Mouse (Mus musculus) MEL (cell line): ENCODE data around the gene Cul7. TPM values are rescaled to one million over a fixed set of nuclear protein-coding genes. Genes with fewer than 3 reads are reported as not detected.

Experiments
- DNase-seq: peaks from one replicate; pipeline ENCODE4 v3.0.0; 2011; ENCODE audit warnings: low read depth, low spot score
- H3K27ac ChIP-seq: 2 replicates; pipeline ENCODE4 v1.5.1; 2012; ENCODE audit warnings: low read depth, mild to moderate bottlenecking, control low read depth, low read length, moderate library complexity; ENCODE audit not compliant: control insufficient read depth
- H3K27me3 ChIP-seq, 2 experiments: fragments of 150-350 bp in 1 of 2; sonication (generic) in 1 of 2; 2 replicates each; pipeline ENCODE4 v1.6.1; 2012; ENCODE audit warnings: low read length in 2 of 2, mild to moderate bottlenecking in 2 of 2, improper control_type of control experiment in 1 of 2, moderate library complexity in 1 of 2; ENCODE audit not compliant: insufficient read depth in 2 of 2, control insufficient read depth in 1 of 2
- H3K36me3 ChIP-seq, 2 experiments: 2 replicates each; pipeline ENCODE4 v1.6.1; 2012 to 2014; ENCODE audit warnings: low read length in 2 of 2, improper control_type of control experiment in 1 of 2, inconsistent platforms in 1 of 2, mild to moderate bottlenecking in 1 of 2; ENCODE audit not compliant: insufficient read depth in 2 of 2, control insufficient read depth in 1 of 2
- H3K4me1 ChIP-seq, 2 experiments: fragments of 150-350 bp in 1 of 2; sonication (generic) in 1 of 2; 2 replicates each; pipeline ENCODE4 v1.6.1; 2012; ENCODE audit warnings: low read length in 2 of 2, improper control_type of control experiment in 1 of 2, mild to moderate bottlenecking in 1 of 2; ENCODE audit not compliant: insufficient read depth in 2 of 2, control insufficient read depth in 1 of 2
- H3K4me3 ChIP-seq, 2 experiments: fragments of 150-350 bp in 1 of 2; sonication (generic) in 1 of 2; 2 replicates each; pipeline ENCODE4 v1.5.1; 2012; ENCODE audit warnings: low read depth in 2 of 2, low read length in 2 of 2, mild to moderate bottlenecking in 2 of 2, moderate library complexity in 2 of 2, control low read depth in 1 of 2, improper control_type of control experiment in 1 of 2; ENCODE audit not compliant: control insufficient read depth in 1 of 2, insufficient read depth in 1 of 2
- H3K79me2 ChIP-seq: 2 replicates; pipeline ENCODE4 v1.6.1; 2012; ENCODE audit warnings: mild to moderate bottlenecking, low read length, moderate library complexity; ENCODE audit not compliant: control insufficient read depth, poor library complexity, insufficient read depth
- H3K9ac ChIP-seq: 2 replicates; pipeline ENCODE4 v1.6.1; 2012; ENCODE audit warnings: low read depth, mild to moderate bottlenecking, control low read depth, low read length, moderate library complexity; ENCODE audit not compliant: control insufficient read depth, poor library complexity, severe bottlenecking
- H3K9me3 ChIP-seq: fragments of 150-350 bp; sonication (generic); replicated peaks from 2 replicates; pipeline ENCODE4 v1.6.1; 2012; ENCODE audit warnings: mild to moderate bottlenecking, low read length, improper control_type of control experiment, moderate library complexity; ENCODE audit not compliant: insufficient read depth
- BHLHE40 ChIP-seq: IDR thresholded peaks from 2 replicates; pipeline ENCODE4 v1.6.1; 2012; ENCODE audit warnings: low read depth, mild to moderate bottlenecking, inconsistent platforms, low read length, improper control_type of control experiment, borderline replicate concordance
- CHD2 ChIP-seq: IDR thresholded peaks from 2 replicates; pipeline ENCODE4 v1.6.1; 2011; ENCODE audit warnings: low read length, improper control_type of control experiment
- GABPA ChIP-seq: IDR thresholded peaks from 2 replicates; pipeline ENCODE4 v1.6.1; 2012; ENCODE audit warnings: low read depth, mild to moderate bottlenecking, inconsistent platforms, low read length, improper control_type of control experiment, moderate library complexity
- KAT2A ChIP-seq: conservative IDR thresholded peaks from 2 replicates; pipeline ENCODE4 v1.6.1; 2012; ENCODE audit warnings: low read depth, low read length, improper control_type of control experiment, inconsistent platforms
- MAX ChIP-seq: IDR thresholded peaks from 2 replicates; pipeline ENCODE4 v1.6.1; 2011; ENCODE audit warnings: low read length, improper control_type of control experiment
- MXI1 ChIP-seq: IDR thresholded peaks from 2 replicates; pipeline ENCODE4 v1.6.1; 2011; ENCODE audit warnings: mild to moderate bottlenecking, low read depth, low read length, improper control_type of control experiment
- MYC ChIP-seq: IDR thresholded peaks from 2 replicates; pipeline ENCODE4 v1.6.1; 2011; ENCODE audit warnings: low read depth, mild to moderate bottlenecking, low read length, improper control_type of control experiment, moderate library complexity
- NRF1 ChIP-seq: IDR thresholded peaks from 2 replicates; pipeline ENCODE4 v1.6.1; 2014; ENCODE audit warnings: low read depth, mild to moderate bottlenecking, inconsistent platforms, low read length, improper control_type of control experiment, moderate library complexity; ENCODE audit not compliant: poor library complexity, insufficient read depth, severe bottlenecking
- POLR2A ChIP-seq, 2 experiments: IDR thresholded peaks; 2 replicates each; pipeline ENCODE4 v1.6.1; 2011 to 2012; ENCODE audit warnings: low read length in 2 of 2, mild to moderate bottlenecking in 2 of 2, control low read depth in 1 of 2, improper control_type of control experiment in 1 of 2, low read depth in 1 of 2, moderate library complexity in 1 of 2; ENCODE audit not compliant: control insufficient read depth in 1 of 2, insufficient read depth in 1 of 2, poor library complexity in 1 of 2
- RCOR1 ChIP-seq: IDR thresholded peaks from 2 replicates; pipeline ENCODE4 v1.6.1; 2012; ENCODE audit warnings: low read depth, mild to moderate bottlenecking, inconsistent platforms, low read length, improper control_type of control experiment
- SIN3A ChIP-seq: IDR thresholded peaks from 2 replicates; pipeline ENCODE4 v1.6.1; 2012; ENCODE audit warnings: low read length, improper control_type of control experiment, inconsistent platforms
- TAL1 ChIP-seq: IDR thresholded peaks from 2 replicates; pipeline ENCODE4 v1.6.1; 2012; ENCODE audit warnings: mild to moderate bottlenecking, inconsistent platforms, low read length, moderate library complexity, mixed read lengths
- TBP ChIP-seq: IDR thresholded peaks from 2 replicates; pipeline ENCODE4 v1.8.0; 2011; ENCODE audit warnings: low read depth, low read length, improper control_type of control experiment
- USF1 ChIP-seq: IDR thresholded peaks from 2 replicates; pipeline ENCODE4 v1.6.1; 2014; ENCODE audit warnings: low read depth, mild to moderate bottlenecking, inconsistent platforms, low read length, improper control_type of control experiment, moderate library complexity
- USF2 ChIP-seq, 2 experiments: IDR thresholded peaks; 2 replicates each; pipeline ENCODE4 v1.6.1; 2011 to 2012; ENCODE audit warnings: improper control_type of control experiment in 2 of 2, low read length in 2 of 2, borderline replicate concordance in 1 of 2, inconsistent platforms in 1 of 2, low read depth in 1 of 2, mild to moderate bottlenecking in 1 of 2; ENCODE audit not compliant: insufficient read depth in 1 of 2
- polyA plus RNA-seq, 2 experiments: library from polyadenylated mRNA; stranded (reverse) in 1 of 2; unstranded in 1 of 2; fragments of >175 nt in 1 of 2; fragments of >200 nt in 1 of 2; gene quantifications; 2 replicates each; pipeline versions ENCODE4 v1.2.1 to v1.2.4; 2012; ENCODE audit warnings: low replicate concordance in 2 of 2, low read depth in 1 of 2; ENCODE audit not compliant: insufficient read length in 2 of 2, insufficient read depth in 1 of 2, missing spikeins in 1 of 2
- total RNA-seq: library from RNA; depleted of rRNA; stranded (reverse); fragments of 300-350 nt; gene quantifications from 2 replicates; pipeline ENCODE4 v1.2.3, GENCODE M21; 2012

The Cul7 gene
- total and polyA plus RNA-seq, 3 experiments: 32.6 to 45.8 (median 35.8) TPM

- TF ChIP-seq USF2 (IDR thresholded peaks at IDR 0.05; ENCODE audit: borderline replicate concordance in 1 of 2, insufficient read depth in 1 of 2, low read depth in 1 of 2, low read length in 2 of 2): peak; percentile 83 to 93
- TF ChIP-seq KAT2A: peak; percentile 70
- peak; percentile 51; the same call in 1 of the 2 replicates for TF ChIP-seq TBP
- no peak for TF ChIP-seq TAL1
- TF ChIP-seq, all 39 proteins: peak for 22
These were observed 4.4 kb upstream of the Cul7 start, which contains the start of the genes Klc4 and Mrpl2 (continued) for GRCm38 (mm10) chr17:46645561-46646321.

GRCm38 (mm10) chr17:46646322-46646662 lies 3.8 kb upstream of the Cul7 start:
- Histone ChIP-seq H3K27ac (peak overlapping the region; percentile 73), H3K4me3 (peak overlapping the region; percentile 88 to 98), H3K36me3 (peaks cover 0 to 7% of the 10 kb centered on the region in 2 experiments; a peak in 2 of 4 replicates)
- TF ChIP-seq MAX (peak; percentile 61; the same call in 1 of the 2 replicates), MXI1 (peak; percentile 77), SIN3A (peak; percentile 65; the same call in 1 of the 2 replicates), CHD2 (0 out of 2 replicates have a peak, but pooled peaks have one; percentile 6), USF1 (peak; percentile 89), POLR2A (IDR thresholded peaks at IDR 0.05; ENCODE audit: control insufficient read depth in 1 of 2, insufficient read depth in 1 of 2, low read depth in 1 of 2, low read length in 2 of 2, poor library complexity in 1 of 2) (peak in 1 of 2 experiments; percentile 96; a peak in 2 of 4 replicates), MYC (peak; percentile 87), RCOR1 (no peak), NRF1 (no peak), BHLHE40 (peak; percentile 82), TBP (0 out of 2 replicates have a peak, but pooled peaks have one; percentile 27), GABPA (no peak), USF2 (IDR thresholded peaks at IDR 0.05; ENCODE audit: borderline replicate concordance in 1 of 2, insufficient read depth in 1 of 2, low read depth in 1 of 2, low read length in 2 of 2) (peak; percentile 80 to 83)
- TF ChIP-seq, all 39 proteins: peak for 10
- H3K79me2 ChIP-seq: peaks cover 14% of the 10 kb centered on the region
- no peak for DNase-seq
- peak overlapping the region; percentile 96 for H3K9ac ChIP-seq
- no peaks in the 10 kb centered on the region for H3K9me3 ChIP-seq
- peaks cover 5 to 12% of the 10 kb centered on the region in 2 experiments; a peak in 3 of 4 replicates for H3K4me1 ChIP-seq
- H3K27me3 ChIP-seq: no peaks in the 10 kb centered on the region

GRCm38 (mm10) chr17:46647279-46647678 lies 2.9 kb upstream of the Cul7 start:
- no peak for DNase-seq
- H3K9ac ChIP-seq: no peak overlapping the region
- no peaks in the 10 kb centered on the region for H3K27me3 ChIP-seq
- TF ChIP-seq POLR2A (IDR thresholded peaks at IDR 0.05; ENCODE audit: control insufficient read depth in 1 of 2, insufficient read depth in 1 of 2, low read depth in 1 of 2, low read length in 2 of 2, poor library complexity in 1 of 2) (0 out of 4 replicates have a peak, but pooled peaks of 1 of the 2 experiments have one; percentile 5), MYC (no peak)
- H3K4me3 ChIP-seq: no peak overlapping the region
- no peaks in the 10 kb centered on the region for H3K9me3 ChIP-seq
- H3K79me2 ChIP-seq: peaks cover 16% of the 10 kb centered on the region
- H3K27ac ChIP-seq: no peak overlapping the region
- peaks cover 0 to 7% of the 10 kb centered on the region in 2 experiments; a peak in 2 of 4 replicates for H3K36me3 ChIP-seq
- peaks cover 6 to 16% of the 10 kb centered on the region in 2 experiments; a peak in 3 of 4 replicates for H3K4me1 ChIP-seq
